Comparison of ENCODE assay signal across 14 mouse cellular contexts in genomic region chr6:94776585-94776984, GRCm38 (mm10).
DNase-seq lines count a peak whose midpoint lies in the region; ATAC-seq and TF ChIP-seq lines count a peak whose summit lies in the region.
"Had no signal": no experiment of that assay in that cellular context is flagged by ENCODE, and none has a peak within 500 bp of the region (broad histone marks: within the 10 kb centered on the region; RNA-seq: fewer than 3 reads in every experiment).

No protein-coding gene starts in this region.

- no peak overlapping the region for H3K4me2 ChIP-seq in limb, embryonic 13.5 days (replicated peaks)
- H3K4me2 ChIP-seq: forebrain, embryonic 12.5 days; liver, embryonic 11.5 days; midbrain, embryonic 12.5 days had no signal

- WGBS in limb, embryonic 13.5 days = 27% methylated on average over 4 of the region's 4 CpGs

- peak; percentile 26 for DNase-seq in heart, adult 8-10 months (ENCODE audit: low spot score)
- DNase-seq in heart, postnatal 25 days (ENCODE audit: low spot score) = no peak
- peak; percentile 88 for DNase-seq in Muller cell, postnatal 12 days (ENCODE audit: inconsistent ontology term)
- DNase-seq in adrenal gland, adult 18-20 months (ENCODE audit: low spot score in 2 of 2) = no peak
- DNase-seq in thymus, adult 18-20 months = no peak
- DNase-seq: cerebellum, adult 11-12 months; kidney, adult 11 months; thymus, adult 2 months had no signal

- H3K27ac ChIP-seq in embryonic fibroblast, embryonic 13.5 days (ENCODE audit: insufficient read depth, low read length) = 0 out of 2 replicates have a peak overlapping the region, but pooled peaks have one; percentile 12
- 0 out of 2 replicates have a peak overlapping the region, but pooled peaks have one; percentile 52 for H3K27ac ChIP-seq in limb, embryonic 13.5 days
- H3K27ac ChIP-seq: forebrain, embryonic 12.5 days; midbrain, embryonic 12.5 days had no signal

- no peaks in the 10 kb centered on the region for H3K27me3 ChIP-seq in limb, embryonic 13.5 days
- H3K27me3 ChIP-seq: midbrain, embryonic 12.5 days had no signal

- no peaks in the 10 kb centered on the region for H3K36me3 ChIP-seq in limb, embryonic 13.5 days
- H3K36me3 ChIP-seq: forebrain, embryonic 12.5 days; midbrain, embryonic 12.5 days had no signal

- intact Hi-C loops in heart, postnatal 25 days (cut with DNase I) = loop anchor here (5.0 kb wide), 1 partner anchor 74 kb away; the partner anchor contains the start of gene Lrig1

- H3K9me3 ChIP-seq in limb, embryonic 13.5 days = no peaks in the 10 kb centered on the region
- H3K9me3 ChIP-seq: forebrain, embryonic 12.5 days; midbrain, embryonic 12.5 days had no signal

- peaks cover 25% of the 10 kb centered on the region for H3K4me1 ChIP-seq in embryonic fibroblast, embryonic 13.5 days (ENCODE audit: control insufficient read depth, insufficient read depth, low read length)
- peaks cover 77% of the 10 kb centered on the region for H3K4me1 ChIP-seq in limb, embryonic 13.5 days

- no peak overlapping the region for H3K9ac ChIP-seq in limb, embryonic 13.5 days
- H3K9ac ChIP-seq: forebrain, embryonic 12.5 days; midbrain, embryonic 12.5 days had no signal

- no peak overlapping the region for H3K4me3 ChIP-seq in embryonic fibroblast, embryonic 13.5 days (ENCODE audit: insufficient read depth, low read length)
- H3K4me3 ChIP-seq in limb, embryonic 13.5 days = no peak overlapping the region
- H3K4me3 ChIP-seq: forebrain, embryonic 12.5 days; midbrain, embryonic 12.5 days had no signal

- TF ChIP-seq POLR2A in embryonic fibroblast, embryonic 13.5 days (IDR thresholded peaks at IDR 0.05; ENCODE audit: low read depth, low read length) = no peak

- no peak for ATAC-seq in limb, embryonic 13.5 days (ENCODE audit: low FRiP score, low read depth)
- ATAC-seq: lung, postnatal 0 days had no signal

- TF ChIP-seq CTCF in embryonic fibroblast, embryonic 13.5 days (IDR thresholded peaks at IDR 0.05; ENCODE audit: borderline replicate concordance, insufficient read depth, low read length) = no peak

Comparison
In these comparisons a context has a peak if more than half of its experiments do, and no peak if none do; other contexts are left out.
1. DNase-seq: peak in heart, adult 8-10 months (single experiment) and Muller cell, postnatal 12 days (single experiment); none in heart, postnatal 25 days (single experiment), adrenal gland, adult 18-20 months (0 of 2) and thymus, adult 18-20 months (0 of 2).